Mouse (Mus musculus) megakaryocyte-erythroid progenitor cell, adult 5-6 weeks (primary cell): ENCODE results near the gene Cntfr. TPM values are rescaled to one million over a fixed set of nuclear protein-coding genes. Genes with fewer than 3 reads are reported as not detected.
"Not testable (repeated sequence)": the region's sequence is repeated elsewhere in the genome, so short reads cannot be mapped to it uniquely, and the experiment has no call there.

Source experiments
- ATAC-seq: replicated peaks from 2 replicates; pipeline ENCODE4 v1.8.0; 2016; ENCODE audit warnings: mild to moderate bottlenecking, inconsistent platforms; ENCODE audit not compliant: severe bottlenecking, poor library complexity, low FRiP score, low TSS enrichment
- total RNA-seq, 2 experiments: library from RNA; stranded (forward) in 1 of 2; stranded (reverse) in 1 of 2; fragments of 200-1000, 215-1000 nt in 1 of 2; fragments of >200 nt in 1 of 2; fragmentation: Nextera tagmentation in 1 of 2; gene quantifications; 2 replicates each; pipeline ENCODE4 v1.2.3; 2014 to 2017

Cntfr gene
- total RNA-seq, 2 experiments from 2014 or later, result not detected

DNA sequence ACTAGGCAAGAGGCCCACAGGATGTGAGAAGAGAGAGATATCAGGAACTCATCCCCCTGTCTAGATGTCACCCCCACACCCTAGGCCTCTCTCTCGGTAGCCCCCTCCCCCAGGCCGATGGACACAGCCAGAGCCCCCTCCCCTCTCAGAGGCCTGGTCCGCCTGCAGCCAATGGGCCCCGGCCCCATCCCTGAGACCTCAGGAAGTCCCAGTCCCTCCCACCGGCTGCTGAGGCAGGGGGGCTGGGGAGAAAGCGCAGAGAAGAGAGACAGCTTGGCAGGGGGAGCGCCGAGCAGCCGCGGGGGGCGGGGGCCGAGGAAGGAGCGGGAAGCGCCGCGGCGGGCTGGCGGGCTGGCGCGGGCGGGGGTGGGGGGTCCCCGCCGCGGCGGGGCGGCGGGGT is 13.6 kb downstream of the Cntfr start:
- not testable (repeated sequence) for ATAC-seq

DNA sequence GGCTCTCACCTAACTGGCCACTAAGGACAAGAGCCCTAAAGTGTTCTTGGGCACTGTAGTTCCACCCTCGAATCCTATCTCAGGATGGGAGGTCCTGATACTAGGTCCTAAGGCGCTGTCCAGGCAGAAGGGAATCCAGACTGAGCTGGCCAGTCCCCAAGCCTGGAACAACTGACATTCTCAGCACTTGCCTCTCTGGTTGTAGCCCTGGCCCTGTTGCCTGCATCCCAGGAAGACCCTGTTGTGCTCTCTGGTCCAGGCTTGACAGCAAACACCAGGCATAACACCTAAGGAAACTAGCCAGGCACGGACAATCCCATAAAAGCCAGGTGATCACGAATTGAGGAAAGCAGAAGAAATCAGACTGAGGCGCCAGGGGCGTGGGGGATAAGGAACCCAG is 14.1 kb downstream of the Cntfr start:
- ATAC-seq, result no peak

DNA sequence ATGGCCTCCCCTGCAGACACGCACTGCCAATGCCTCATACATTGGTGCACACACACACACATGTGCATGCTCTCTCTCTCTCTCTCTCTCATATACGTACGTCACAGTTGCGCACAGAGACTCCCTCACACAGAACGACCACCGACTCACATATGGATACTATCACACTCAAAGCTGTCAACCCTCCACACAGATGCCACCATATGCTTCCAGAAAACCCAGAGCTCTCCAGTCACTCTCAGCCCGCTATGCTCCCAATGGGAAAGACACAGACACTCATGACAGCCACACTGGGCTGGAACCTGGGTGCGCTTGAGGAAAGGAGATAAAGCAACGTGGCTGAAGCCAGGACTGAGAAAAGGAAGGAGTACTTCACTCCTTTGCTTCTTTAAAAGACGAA is 14.9 kb downstream of the Cntfr start:
- no peak for ATAC-seq

DNA sequence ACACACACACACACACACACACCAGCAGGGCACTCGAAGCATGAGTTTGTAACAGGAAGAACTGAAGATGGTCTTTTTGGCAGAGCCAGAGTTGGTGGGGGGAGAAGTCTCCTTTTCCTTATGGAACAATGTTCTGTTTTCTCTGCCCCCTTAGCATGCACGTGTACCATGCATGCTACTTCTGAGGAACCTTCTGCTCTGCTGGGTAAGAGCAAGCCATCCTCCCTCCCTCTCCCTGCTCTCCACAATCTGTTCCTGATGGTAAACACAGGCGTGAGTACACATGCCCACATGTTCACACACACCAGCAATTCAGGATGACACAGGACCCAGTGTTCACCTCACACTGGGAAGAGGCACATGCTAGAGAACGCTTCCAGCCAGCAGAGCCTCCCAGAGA is 15.7 kb downstream of the Cntfr start:
- no peak for ATAC-seq

DNA sequence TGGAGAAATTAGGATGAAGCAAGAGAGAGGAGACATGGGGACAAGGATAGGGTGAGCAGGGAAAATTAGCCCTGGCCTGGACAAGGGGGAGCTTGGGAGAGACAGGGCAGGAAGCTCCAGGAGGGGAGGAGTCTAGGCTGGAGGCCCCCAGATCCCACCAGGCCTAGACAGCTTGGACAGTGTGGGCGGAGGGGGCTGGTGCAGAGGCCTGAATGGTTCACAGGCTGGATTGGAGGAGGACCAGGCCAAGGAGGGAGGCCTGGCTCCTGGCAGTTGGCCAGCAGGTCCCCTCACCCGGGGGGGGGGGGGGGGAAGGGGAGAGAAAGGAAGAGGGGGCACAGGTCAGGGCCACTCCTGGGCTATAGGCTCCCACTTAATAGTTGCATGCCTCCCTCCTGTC is 17.6 kb downstream of the Cntfr start:
- no peak for ATAC-seq

DNA sequence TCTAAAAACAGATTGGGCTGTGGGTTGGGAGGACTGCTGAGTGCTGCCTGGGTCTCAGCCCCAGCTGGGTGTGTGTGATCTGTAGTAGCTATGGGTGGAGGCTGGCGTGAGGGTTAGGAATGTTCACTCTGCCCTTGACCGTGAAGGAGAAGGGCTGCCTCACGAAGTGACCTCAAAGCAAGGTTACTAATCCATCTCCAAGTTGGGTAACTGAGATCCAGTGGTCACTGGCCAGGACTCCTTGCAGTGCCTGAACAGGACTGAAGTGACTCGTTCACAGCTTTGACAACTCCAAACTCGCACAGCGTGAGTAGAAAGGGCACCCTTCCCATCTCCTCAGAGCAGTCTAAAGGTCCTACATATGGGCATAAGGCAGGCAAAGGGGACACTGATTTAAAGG is 18.0 kb downstream of the Cntfr start:
- ATAC-seq, result no peak

DNA sequence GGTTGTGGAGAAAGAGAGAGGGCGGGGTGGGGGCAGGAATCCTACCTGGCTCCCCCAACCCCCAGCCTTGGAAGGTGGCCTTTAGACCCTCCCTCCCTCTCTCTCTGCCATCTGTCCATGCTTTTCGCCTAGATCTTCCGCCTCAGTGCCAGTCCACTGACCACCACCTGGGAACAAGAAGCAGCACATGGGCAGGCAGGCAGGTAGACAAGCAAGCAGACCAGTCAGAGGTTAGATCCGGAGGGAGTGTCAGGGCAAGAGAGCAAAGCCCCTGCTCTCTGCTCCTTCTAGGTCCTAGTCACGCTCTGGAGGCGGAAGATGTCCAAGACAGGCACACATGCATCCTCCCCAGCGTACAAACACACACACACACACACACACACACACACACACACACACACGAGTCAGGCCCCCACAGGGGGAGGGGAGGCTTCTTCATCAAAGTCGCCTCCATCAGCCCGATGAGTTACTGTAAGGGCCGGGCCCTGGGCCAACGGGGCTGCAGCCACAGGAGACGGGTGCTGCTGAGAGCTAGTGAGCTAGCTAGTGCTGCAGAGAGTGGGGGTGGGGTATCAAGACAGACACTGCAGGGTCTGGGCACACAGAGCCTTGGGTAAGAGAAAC is 19.8 kb downstream of the Cntfr start:
- no peak for ATAC-seq

DNA sequence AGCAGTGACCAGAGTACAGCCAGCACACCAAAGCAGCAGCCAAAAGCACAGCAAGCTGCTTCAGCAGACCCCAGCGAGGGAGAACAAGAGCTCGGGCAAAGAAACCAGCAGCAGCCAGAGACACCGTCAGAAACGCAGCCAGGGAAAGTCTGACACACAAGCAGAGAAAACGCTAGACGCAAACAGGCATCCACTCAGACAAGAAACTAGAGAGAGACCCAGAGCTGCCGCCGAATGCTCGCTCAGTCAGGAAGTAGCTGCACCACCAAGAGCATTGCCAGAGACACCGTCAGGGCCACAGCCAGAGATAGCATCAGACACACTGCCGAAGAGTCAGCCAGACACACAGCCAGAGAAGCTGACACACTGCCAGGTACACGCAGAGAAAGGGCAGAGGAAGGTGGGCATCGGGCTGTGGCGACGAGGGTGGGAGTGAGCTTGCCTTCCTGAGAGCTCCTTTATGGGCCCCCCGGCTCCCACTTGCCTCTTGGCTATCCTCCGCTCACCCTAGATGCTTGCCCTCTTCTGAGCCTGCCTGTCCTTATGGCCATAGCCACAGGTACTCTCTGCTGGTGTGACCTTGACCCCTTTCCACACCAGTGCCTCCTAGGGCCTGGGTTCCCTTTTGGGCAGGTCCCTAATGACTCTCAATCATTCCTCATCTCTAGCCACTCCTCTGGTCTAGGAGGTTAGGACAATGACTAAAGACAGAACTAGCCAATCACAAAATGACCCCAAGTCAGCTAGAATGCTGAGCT is 20.5 kb downstream of the Cntfr start:
- no peak for ATAC-seq

DNA sequence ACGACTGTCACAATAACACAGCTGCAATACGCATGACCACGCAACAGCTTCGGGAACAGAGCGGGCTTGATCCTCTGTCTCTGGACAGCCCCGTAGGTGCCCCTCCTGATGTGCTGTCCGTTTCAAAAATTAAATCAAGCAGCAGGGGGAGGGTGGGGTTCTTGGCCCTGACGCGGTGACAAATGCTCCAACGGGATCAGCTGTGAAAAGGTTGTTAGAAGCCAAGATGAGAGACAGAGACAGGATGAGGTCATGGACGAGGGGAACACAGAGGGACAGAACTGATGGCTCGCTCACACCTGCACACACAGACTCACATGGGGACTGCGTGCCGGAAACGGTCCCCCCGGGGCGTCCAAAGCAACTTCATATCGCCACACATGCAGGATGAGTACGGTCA is 23.7 kb downstream of the Cntfr start:
- ATAC-seq, result no peak

DNA sequence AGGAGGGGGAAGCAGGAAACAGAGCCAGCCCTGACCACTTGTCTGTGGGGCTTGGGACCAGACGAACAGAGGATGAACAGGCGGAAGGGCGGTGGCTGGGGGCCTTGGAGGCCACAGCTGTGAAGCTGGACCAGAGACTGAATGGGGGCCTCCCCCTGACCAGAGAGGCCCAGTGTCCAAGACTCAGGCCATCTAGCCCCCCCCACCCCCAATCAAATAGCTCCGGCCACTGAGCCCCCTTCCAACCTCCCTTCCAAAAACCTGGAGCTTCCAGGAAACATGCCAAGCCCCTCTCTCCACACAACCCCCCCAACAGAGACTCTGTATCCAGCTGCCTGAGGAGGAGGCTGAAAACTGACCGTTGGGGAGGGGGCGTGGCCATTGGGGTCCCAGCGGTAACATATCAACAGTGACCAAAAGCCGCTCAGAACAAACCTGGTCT is 24.3 kb downstream of the Cntfr start:
- no peak for ATAC-seq

DNA sequence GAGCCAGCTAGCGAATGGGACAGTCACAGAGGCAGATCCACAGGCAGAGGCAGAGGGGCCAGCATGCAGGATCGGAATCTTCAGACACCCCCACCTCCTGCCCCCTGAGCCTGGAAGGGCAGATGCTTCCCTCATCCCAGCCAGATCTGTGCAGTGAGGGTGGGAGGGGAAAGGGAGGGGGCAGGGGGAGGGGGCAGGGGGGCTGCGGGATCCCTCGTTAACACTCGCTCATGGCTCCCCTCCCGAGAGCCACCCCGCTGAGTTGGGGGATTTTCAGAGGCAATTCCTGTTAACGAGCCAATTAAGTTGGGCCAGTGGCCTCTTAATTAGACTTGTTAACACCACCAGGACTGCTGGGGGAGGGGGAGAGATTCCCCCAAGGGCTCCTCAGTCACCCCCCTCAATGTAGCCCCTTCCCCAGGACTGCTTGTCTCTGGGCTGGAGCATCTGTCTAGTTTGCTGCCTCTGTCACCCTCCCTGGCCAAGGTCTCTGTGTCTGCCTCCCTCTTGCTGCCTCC is 24.9 kb downstream of the Cntfr start:
- ATAC-seq, result no peak

DNA sequence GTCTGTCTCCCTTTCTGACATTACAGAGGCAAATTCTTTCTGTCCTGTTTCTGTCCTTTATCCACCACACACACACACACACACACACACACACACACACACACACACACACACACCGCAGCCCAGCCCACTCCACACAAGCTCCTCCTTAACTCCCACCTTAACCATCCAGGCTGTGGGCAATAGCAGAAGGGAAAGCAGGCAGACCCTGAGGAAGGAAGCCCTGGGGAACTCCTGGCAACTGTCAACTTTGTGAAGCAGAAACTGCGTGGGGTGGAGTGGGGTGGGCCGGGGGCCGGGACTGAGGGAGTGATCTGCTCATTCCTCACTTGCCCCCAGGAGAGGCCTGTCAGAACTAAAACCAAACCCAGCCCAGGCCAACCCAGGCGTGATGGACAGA is 25.4 kb downstream of the Cntfr start:
- ATAC-seq, result no peak

DNA sequence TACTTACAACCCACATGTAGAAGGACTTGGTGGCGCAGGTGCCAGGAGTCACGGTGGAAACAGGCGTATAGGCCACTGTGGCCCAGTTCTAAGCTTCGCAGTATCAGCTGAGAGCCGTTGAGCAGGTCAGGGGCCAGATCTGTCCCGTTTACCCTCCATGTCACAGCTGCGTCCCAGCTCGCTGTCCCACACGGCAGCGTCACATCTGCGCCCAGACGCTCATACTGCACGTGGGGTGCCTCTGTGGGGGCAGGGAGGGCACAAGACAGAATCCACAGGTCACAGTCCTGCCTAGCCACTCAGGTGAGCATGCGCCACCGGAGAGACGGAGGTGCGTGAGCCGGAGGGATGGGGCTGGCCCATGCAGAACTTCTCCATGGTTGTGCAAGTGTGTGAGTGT is 26.1 kb downstream of the Cntfr start:
- ATAC-seq, result no peak

DNA sequence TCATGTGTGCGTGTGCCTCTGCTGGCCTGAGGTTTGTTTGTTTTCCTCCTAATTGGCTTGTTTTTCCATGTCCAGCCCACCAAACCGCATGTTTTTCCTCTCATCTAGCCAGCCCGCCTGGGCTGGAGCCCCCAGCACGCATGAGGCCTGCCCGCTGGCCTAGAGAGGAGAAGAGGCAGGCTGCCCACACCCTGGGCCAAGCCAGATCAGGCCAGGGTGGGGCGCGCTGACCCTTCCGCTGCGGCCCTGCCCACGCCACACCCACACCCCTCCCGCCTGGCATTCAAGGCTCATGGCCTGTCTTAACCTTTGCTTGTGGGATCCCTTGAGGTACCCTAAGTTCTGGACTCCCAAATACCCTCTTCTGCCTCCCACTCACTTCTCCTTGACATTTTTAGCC is 30.2 kb downstream of the Cntfr start:
- ATAC-seq, result no peak

DNA sequence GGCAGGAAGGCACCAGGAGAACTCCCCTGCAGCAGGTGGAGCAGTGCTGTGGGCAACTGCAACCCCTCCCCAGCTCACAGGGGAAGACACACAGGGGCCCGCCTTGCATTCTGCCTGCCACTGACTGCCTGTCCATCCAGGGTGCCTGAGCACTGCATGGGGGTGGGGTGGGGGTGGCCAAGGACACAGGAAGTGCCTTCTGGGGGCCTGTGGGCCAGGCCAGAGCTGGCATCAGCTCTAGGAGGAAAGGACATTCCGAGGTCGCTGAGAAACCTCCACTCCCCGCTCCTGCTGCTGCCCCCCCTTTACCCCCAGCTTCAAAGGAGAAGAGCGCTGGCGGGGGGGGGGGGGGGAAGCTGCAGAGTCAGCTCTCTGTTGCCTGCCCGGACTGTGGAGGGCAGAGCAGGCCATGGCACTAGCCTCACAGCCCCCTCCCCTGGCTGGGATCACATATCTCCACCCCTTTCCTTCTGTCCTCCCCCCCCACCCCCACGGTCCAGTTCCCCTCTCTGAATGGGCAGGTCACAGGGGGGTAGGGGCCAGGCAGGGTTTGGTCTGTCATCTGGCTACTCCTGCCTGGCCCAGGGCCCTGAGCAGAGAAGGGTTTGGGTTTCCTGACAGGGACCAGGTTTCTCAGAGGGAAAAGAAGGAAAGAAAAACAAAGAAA is 31.7 kb downstream of the Cntfr start:
- no peak for ATAC-seq

DNA sequence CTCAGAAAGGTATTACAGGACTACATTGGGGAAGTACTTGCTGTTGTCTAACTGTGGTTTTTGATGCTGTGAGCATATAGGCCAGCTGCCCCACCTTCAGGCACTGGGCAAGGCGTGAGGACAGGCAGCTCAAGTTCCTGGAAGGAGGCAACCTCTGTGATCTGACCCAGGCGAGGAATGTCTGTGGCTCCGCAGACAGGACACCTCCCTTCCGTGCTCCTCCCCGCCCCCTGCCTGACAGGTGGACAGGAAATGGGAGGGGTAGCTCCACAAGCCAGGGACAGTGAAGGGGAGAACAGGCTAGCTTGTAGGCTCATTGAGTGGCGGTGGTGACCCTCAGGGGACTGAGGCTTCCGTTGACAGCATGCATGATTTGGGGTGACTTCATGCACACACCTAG is 32.4 kb downstream of the Cntfr start:
- no peak for ATAC-seq

DNA sequence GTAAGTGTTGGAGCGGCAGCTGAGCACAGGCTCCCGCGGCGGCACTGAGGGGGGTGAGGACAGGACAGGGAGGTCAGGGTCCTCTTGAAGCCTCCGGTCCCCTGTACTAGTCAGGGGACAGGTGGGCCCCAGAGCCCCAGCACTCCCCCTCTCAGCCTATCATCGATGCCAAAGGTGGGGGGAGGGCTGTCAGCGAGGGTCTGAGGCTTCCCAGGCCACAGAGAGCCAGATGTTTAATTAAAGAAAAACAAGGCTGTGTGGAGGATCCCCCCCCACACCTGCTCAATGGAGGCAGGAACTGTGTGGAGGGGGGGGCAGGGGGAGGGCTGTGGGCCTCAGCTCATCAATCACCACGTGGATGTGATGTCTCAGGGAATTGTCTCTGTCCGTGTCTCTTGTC is 33.3 kb downstream of the Cntfr start:
- ATAC-seq, result no peak

DNA sequence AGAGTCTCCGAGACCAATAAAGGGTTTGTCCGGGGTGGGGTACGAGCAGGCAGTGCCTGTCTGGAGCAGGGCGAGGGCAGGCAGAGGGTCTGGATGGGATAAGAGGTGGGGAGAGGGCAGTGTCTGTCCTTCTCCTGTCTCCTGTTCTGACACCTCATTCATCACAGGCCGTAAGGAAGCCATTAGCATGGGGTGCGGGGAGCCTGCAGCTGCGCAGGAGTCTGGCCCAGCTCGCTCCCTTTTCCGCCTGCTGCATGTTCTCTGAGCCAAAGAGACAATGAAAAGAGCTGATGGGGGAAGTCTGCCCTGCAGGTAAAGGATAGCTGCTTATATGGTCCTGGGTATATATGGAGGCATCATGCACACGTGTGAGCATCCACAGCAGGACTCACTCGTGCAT is 34.2 kb downstream of the Cntfr start:
- no peak for ATAC-seq

DNA sequence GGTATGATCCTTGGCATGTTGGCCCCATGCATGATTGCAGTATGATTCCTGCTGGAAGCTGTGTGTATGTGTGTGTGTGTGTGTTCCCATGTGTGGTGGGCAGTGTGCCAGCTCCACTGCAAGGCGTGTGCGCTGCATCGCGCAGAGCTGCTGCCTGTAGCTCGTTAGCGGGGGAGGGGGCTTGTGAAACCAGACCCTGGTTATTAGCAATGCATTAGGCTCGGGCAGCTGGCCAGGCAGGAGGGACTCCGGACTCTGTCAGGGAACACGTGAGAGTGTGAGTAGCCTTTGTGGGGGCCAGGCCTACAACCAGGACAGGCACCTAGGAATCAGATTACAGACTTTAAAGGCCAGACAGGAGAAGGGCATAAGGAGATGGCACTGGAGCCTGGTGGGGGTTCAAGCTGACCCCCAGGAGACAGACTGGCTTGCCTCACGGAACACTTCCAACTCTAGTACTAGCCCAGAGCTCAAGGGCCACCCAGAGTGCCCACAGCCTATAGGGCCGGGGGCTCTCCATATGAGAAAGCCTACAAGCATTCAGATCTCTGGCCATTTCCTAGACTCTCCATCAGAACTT is 35.9 kb downstream of the Cntfr start:
- ATAC-seq, result no peak

DNA sequence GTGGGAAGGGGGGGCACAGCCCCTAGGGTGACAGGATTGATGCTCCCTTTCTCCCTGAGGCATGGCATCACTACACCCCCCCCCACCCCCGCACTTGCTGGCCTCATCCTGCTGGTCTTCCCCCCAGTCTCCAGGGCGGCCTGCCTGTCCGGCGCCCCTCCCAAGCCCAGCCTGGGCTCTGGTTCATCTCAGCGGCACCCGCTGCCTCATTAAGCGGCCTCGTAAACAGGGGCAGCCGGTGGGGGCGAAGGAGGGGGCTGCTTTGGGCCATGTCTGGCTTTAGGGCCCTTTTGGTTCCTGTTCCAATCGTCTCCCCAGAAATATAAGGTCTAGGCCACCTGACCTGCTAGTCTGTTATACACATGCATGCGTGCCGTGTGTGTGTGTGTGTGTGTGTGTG is 37.3 kb downstream of the Cntfr start:
- no peak for ATAC-seq
